Mouse (Mus musculus) small intestine, adult 2 months (tissue): ENCODE data around the gene Atp1a3.

Experiments used
- CTCF ChIP-seq: fragments of 200-500 bp; IDR thresholded peaks from 2 replicates; pipeline ENCODE4 v1.5.1; 2012; ENCODE audit warnings: low read depth, mild to moderate bottlenecking, control low read depth, inconsistent platforms, low read length, moderate library complexity, mixed read lengths; ENCODE audit not compliant: insufficient replicate concordance, insufficient read length; ENCODE audit errors: extremely low read depth
- POLR2A ChIP-seq: fragments of 200-500 bp; IDR thresholded peaks from 2 replicates; pipeline ENCODE4 v1.6.1; 2012; ENCODE audit warnings: low read depth, mild to moderate bottlenecking, control low read depth, inconsistent platforms, low read length, moderate library complexity

- TF ChIP-seq CTCF, result no peak
- no peak for TF ChIP-seq POLR2A
Measured at GRCm38 (mm10) chr7:25047363-25047762, 41.6 kb upstream of the Atp1a3 start.
